Mouse (Mus musculus): Measurements from ENCODE around the gene Lpcat2. TPM values are rescaled to one million over a fixed set of nuclear protein-coding genes. Genes with fewer than 3 reads are reported as not detected.

The Lpcat2 gene
- polyA plus RNA-seq, 1 experiment: 0.01 TPM

DNA sequence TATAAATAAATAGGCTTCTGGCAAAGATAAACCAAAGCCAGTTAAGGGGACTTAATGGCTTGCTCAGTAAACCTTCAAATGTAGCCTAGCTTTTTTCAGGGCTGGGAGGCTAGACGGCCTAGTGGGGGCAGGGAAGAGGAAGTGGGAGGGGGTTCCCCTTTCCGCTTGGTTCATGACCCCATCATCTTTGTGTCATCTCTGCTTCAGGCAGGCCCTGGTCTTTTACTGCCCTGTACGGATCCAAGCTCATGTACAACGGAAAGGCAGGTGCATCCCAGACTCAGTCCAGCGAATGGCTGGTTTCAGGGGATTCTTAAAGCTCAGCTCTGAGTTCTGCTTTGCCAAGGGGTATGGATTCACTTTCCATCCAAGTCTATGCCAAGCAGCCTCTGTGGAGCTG lies 32.8 kb upstream of the Lpcat2 start:
- Histone ChIP-seq H3K79me3 (ENCODE audit: low read depth) (no peaks in the 10 kb centered on the region), H3ac (ENCODE audit: control insufficient read depth, insufficient read length, low read depth) (no peak overlapping the region), H3K27me3 (ENCODE audit: control insufficient read depth, insufficient read depth, insufficient read length) (no peaks in the 10 kb centered on the region), H3K4me3 (ENCODE audit: insufficient read depth, poor library complexity, severe bottlenecking) (no peak overlapping the region), H3K79me2 (ENCODE audit: control insufficient read depth, insufficient read depth) (no peaks in the 10 kb centered on the region), H3K36me3 (ENCODE audit: control insufficient read depth, insufficient read depth) (no peaks in the 10 kb centered on the region)
- TF ChIP-seq FOSL1 (IDR thresholded peaks at IDR 0.05; ENCODE audit: insufficient read depth, low read length, poor library complexity, severe bottlenecking) (no peak), MYOD1 (IDR thresholded peaks at IDR 0.05; ENCODE audit: control insufficient read depth, insufficient read length, low read depth) (no peak)

DNA sequence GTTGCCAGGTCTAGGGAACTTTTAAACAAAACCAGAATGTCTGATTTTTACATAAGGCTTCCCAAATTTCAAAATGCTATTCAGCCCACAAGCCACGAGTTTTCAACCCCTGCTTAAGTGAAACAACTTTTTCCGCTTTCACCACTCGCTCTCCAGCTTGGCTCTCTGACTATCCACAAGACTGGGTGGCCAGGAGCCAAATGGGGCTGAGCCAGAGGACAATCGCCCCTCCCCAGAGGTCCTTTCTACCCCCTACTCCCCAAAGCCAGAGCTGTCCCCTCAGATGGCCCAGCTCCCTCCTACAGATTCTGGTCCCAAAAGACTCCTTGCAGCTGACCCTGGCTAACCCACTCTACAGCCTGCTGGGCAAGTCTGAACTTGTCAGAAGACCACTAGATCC lies 29.1 kb upstream of the Lpcat2 start:
- H3K36me3 ChIP-seq (ENCODE audit: control insufficient read depth, insufficient read depth): no peaks in the 10 kb centered on the region
- no peaks in the 10 kb centered on the region for H3K27me3 ChIP-seq (ENCODE audit: control insufficient read depth, insufficient read depth, insufficient read length)
- no peak overlapping the region for H3ac ChIP-seq (ENCODE audit: control insufficient read depth, insufficient read length, low read depth)
- H3K4me3 ChIP-seq (ENCODE audit: insufficient read depth, poor library complexity, severe bottlenecking): no peak overlapping the region
- TF ChIP-seq FOSL1 (IDR thresholded peaks at IDR 0.05; ENCODE audit: insufficient read depth, low read length, poor library complexity, severe bottlenecking) (no peak), MYOG (IDR thresholded peaks at IDR 0.05; ENCODE audit: control insufficient read depth, extremely low read depth, insufficient read length) (no peak), USF1 (IDR thresholded peaks at IDR 0.05; ENCODE audit: low read depth) (no peak), MYOD1 (IDR thresholded peaks at IDR 0.05; ENCODE audit: control insufficient read depth, insufficient read length, low read depth) (no peak), CTCF (IDR thresholded peaks at IDR 0.05; ENCODE audit: control insufficient read depth, insufficient read depth, insufficient read length) (no peak), MAX (IDR thresholded peaks at IDR 0.05) (no peak), CEBPB (IDR thresholded peaks at IDR 0.05; ENCODE audit: low read depth) (no peak)
- H3K79me3 ChIP-seq (ENCODE audit: low read depth): no peaks in the 10 kb centered on the region
- no peaks in the 10 kb centered on the region for H3K79me2 ChIP-seq (ENCODE audit: control insufficient read depth, insufficient read depth)

DNA sequence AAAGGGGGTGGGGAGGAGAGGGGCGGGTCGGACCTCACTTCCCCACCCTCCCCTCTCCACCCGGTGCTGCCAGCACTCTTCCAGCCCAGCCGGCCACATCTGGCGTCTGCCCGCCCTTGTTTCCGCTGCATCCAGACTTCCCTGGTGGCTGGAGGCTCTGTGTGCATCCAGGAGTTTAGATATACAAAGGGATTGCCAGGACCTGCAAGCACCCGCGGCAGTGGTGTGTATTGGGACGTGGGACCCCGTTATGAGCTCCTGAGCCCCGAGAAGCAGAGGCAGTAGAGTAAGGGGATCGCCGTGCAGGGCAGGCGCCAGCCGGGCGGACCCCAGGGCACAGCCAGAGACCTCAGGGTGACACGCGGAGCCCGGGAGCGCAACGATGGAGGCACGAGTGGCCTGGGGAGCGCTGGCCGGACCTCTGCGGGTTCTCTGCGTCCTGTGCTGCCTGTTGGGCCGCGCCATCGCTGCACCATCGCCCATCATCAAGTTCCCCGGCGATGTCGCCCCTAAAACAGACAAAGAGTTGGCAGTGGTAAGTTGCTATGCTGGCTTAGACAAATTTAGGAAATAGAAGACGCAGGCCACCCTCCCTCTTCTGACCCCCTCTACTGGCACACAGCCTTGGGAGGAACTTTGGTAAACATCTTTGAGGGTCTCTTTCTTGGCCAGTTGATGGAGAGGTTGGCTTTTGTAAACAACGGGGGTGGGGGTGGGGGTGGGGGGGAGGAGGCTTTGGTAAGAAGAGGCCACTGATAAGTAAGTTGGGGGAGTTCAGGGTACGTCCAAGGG lies 27.7 kb upstream of the Lpcat2 start, which contains the start of gene Mmp2:
Gene Mmp2 (plus strand): TSS at position 49 of the 792 bp plus-strand sequence.
- no peaks in the 10 kb centered on the region for H3K79me3 ChIP-seq (ENCODE audit: low read depth)
- peak within 1 kb of the TSS; percentile 28 for H3K4me3 ChIP-seq (ENCODE audit: insufficient read depth, poor library complexity, severe bottlenecking)
- peak within 1 kb of the TSS; percentile 30 for H3ac ChIP-seq (ENCODE audit: control insufficient read depth, insufficient read length, low read depth)
- H3K36me3 ChIP-seq (ENCODE audit: control insufficient read depth, insufficient read depth): no peaks in the 10 kb centered on the region
- H3K27me3 ChIP-seq (ENCODE audit: control insufficient read depth, insufficient read depth, insufficient read length): no peaks in the 10 kb centered on the region
- H3K79me2 ChIP-seq (ENCODE audit: control insufficient read depth, insufficient read depth): no peaks in the 10 kb centered on the region
- TF ChIP-seq CTCF (IDR thresholded peaks at IDR 0.05; ENCODE audit: control insufficient read depth, insufficient read depth, insufficient read length): no peak
- TF ChIP-seq MYOD1 (IDR thresholded peaks at IDR 0.05; ENCODE audit: control insufficient read depth, insufficient read length, low read depth): no peak
- no peak for TF ChIP-seq MYOG (IDR thresholded peaks at IDR 0.05; ENCODE audit: control insufficient read depth, extremely low read depth, insufficient read length)
- no peak for TF ChIP-seq CEBPB (IDR thresholded peaks at IDR 0.05; ENCODE audit: low read depth)
- TF ChIP-seq MAX (IDR thresholded peaks at IDR 0.05): no peak
- no peak for TF ChIP-seq FOSL1 (IDR thresholded peaks at IDR 0.05; ENCODE audit: insufficient read depth, low read length, poor library complexity, severe bottlenecking)
- no peak for TF ChIP-seq USF1 (IDR thresholded peaks at IDR 0.05; ENCODE audit: low read depth)

DNA sequence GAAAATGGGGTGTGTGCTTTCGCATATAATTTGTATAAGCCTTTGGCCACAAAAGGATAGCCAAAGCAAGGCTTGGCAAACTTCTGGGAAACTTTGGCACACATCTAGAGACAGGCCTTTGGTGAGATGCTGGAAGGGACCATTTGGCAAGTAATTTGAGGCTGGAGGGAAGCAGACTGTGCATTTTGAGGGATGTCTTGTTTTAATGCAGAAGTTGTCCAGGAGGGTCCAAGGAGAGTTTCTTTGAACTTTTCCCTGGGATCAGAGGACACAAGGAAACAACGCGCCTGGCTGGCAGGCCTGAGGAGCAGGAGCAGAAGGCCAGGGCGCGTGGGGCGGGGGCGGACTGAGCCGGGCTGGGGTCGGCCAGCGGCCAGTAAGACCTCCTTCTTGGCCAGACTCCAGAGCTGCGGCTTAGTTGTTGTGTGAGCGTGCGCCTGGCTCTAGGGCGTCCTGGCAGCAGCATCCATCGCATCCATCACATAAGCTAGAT lies 26.8 kb upstream of the Lpcat2 start:
- H3K79me2 ChIP-seq (ENCODE audit: control insufficient read depth, insufficient read depth): no peaks in the 10 kb centered on the region
- no peak overlapping the region for H3ac ChIP-seq (ENCODE audit: control insufficient read depth, insufficient read length, low read depth)
- H3K36me3 ChIP-seq (ENCODE audit: control insufficient read depth, insufficient read depth): no peaks in the 10 kb centered on the region
- no peak overlapping the region for H3K4me3 ChIP-seq (ENCODE audit: insufficient read depth, poor library complexity, severe bottlenecking)
- H3K79me3 ChIP-seq (ENCODE audit: low read depth): no peaks in the 10 kb centered on the region
- no peaks in the 10 kb centered on the region for H3K27me3 ChIP-seq (ENCODE audit: control insufficient read depth, insufficient read depth, insufficient read length)
- TF ChIP-seq USF1 (IDR thresholded peaks at IDR 0.05; ENCODE audit: low read depth): no peak
- no peak for TF ChIP-seq MYOD1 (IDR thresholded peaks at IDR 0.05; ENCODE audit: control insufficient read depth, insufficient read length, low read depth)
- no peak for TF ChIP-seq FOSL1 (IDR thresholded peaks at IDR 0.05; ENCODE audit: insufficient read depth, low read length, poor library complexity, severe bottlenecking)
- TF ChIP-seq MAX (IDR thresholded peaks at IDR 0.05): no peak
- TF ChIP-seq CTCF (IDR thresholded peaks at IDR 0.05; ENCODE audit: control insufficient read depth, insufficient read depth, insufficient read length): no peak
- no peak for TF ChIP-seq CEBPB (IDR thresholded peaks at IDR 0.05; ENCODE audit: low read depth)
- TF ChIP-seq MYOG (IDR thresholded peaks at IDR 0.05; ENCODE audit: control insufficient read depth, extremely low read depth, insufficient read length): no peak

DNA sequence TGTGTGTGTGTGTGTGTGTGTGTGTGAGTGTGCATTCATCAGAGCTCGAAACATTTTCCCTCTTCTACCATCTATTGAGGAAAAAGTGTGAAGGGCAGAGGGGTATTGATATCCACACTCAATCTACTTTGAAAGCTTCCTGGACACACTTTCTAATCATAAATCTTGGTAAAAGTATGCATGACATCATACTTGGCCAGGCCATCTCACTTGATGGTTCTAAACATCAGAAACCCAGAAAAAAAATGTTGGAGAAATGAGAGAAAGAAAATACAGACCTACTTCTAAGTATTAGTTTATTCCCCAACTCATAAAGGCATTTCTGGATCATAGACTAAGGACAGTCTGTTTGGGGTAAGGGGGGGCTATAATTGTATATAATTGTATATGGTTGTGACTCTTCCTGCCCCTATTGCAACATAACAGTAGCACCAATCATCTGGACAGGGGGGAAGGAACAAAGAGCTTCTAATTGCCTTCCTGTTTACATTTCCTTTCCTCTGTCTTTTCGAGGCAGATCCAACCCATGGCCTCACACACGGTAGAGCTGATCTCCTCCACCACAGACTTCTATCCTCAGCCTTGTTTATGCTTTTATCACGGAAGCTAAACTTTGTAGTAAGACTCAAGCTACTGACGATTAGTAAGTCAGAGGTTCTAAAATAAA lies 20.9 kb upstream of the Lpcat2 start:
- TF ChIP-seq MYOG (IDR thresholded peaks at IDR 0.05; ENCODE audit: control insufficient read depth, extremely low read depth, insufficient read length) (no peak), CTCF (IDR thresholded peaks at IDR 0.05; ENCODE audit: control insufficient read depth, insufficient read depth, insufficient read length) (no peak), USF1 (IDR thresholded peaks at IDR 0.05; ENCODE audit: low read depth) (no peak), FOSL1 (IDR thresholded peaks at IDR 0.05; ENCODE audit: insufficient read depth, low read length, poor library complexity, severe bottlenecking) (no peak), MAX (IDR thresholded peaks at IDR 0.05) (no peak), CEBPB (IDR thresholded peaks at IDR 0.05; ENCODE audit: low read depth) (no peak), MYOD1 (IDR thresholded peaks at IDR 0.05; ENCODE audit: control insufficient read depth, insufficient read length, low read depth) (no peak)
- Histone ChIP-seq H3K36me3 (ENCODE audit: control insufficient read depth, insufficient read depth) (no peaks in the 10 kb centered on the region), H3ac (ENCODE audit: control insufficient read depth, insufficient read length, low read depth) (no peak overlapping the region), H3K79me2 (ENCODE audit: control insufficient read depth, insufficient read depth) (no peaks in the 10 kb centered on the region), H3K27me3 (ENCODE audit: control insufficient read depth, insufficient read depth, insufficient read length) (no peaks in the 10 kb centered on the region), H3K79me3 (ENCODE audit: low read depth) (no peaks in the 10 kb centered on the region), H3K4me3 (ENCODE audit: insufficient read depth, poor library complexity, severe bottlenecking) (no peak overlapping the region)

Data from C2C12 (cell line).